Mouse (Mus musculus) lung, postnatal 4 days (tissue): ENCODE results near the gene Psenen.
A peak's percentile ranks its signal among the peaks of the same experiment; 100 is the strongest.

Source experiments
- DNase-seq, 2 experiments: peaks; one replicate each; pipeline ENCODE4 v3.0.0; 2021

Gene Psenen

DNA sequence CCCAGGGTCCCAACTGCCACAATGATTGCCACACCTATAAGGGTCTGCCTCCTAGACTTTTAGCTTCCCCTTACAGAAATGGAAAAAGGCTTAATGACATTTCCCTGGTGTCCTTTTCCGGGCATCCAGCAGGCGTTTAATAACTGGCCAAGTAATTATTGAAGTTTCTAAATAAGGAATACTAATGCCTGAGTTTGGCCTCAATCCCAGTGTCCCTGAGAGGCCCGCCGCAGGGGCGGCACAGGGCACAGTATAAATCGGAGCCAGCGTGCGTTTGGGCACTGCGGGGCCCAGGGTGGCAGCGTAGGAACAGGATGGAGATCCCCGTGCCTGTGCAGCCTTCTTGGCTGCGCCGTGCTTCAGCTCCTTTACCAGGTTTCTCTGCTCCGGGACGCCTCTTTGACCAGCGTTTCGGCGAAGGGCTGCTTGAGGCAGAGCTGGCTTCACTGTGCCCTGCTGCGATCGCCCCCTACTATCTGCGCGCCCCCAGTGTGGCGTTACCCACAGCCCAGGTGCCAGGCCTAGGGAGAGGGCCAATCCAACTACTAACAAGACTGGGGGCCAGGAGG is 10.3 kb downstream of the Psenen start:
- DNase-seq: peak; percentile 50 to 65

DNA sequence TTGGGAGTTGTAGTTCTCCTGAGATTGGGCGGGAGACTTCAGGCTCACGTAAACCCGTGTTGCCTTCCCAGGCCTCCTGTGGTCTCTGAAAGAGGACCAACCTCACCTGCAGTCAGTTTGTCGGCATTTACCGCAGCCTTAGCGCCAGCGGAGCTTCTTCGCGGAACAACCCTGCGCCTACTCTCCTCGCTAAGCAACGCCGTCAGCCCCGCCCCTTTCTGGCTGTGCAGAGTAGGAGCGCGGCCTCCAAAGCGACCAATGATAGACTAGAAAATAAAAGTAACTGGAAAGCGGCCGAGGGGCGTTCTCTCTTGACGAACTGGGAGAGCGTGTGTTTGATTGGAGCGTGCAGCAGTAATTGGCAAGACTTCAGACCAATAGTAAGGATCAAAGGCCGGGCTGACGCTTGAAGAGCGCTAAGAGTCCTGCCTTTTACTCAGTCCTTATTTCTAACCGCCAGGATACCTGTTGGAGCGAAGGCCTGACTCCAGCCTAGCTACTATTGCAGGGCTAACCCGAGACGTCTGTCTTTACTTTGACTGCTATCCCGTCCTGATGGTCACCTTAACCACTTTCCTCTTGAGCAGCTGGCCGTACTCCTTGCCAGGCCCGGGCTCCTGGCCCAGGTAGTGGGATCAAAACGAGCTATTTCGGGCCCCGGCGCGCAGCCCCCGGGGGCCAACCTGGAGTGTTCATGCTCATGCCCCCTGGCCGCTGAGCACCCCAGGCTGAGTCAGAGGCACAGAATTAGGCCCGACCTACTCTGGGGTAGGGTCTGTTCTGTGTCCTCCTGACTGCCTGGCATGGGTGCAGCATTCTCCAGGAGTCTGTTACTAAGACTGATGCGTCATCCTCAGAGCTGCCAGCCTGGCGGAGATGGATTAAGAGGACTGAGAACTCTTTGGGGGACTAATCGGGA is 11.1 kb downstream of the Psenen start, which contains the start of the genes Hspb6 and Proser3:
TSS of gene Hspb6 (plus strand) at position 77 of the 919 bp plus-strand sequence.
TSS of gene Proser3 (minus strand) at position 198 of the 919 bp plus-strand sequence.
- peak; percentile 96 to 97 for DNase-seq

DNA sequence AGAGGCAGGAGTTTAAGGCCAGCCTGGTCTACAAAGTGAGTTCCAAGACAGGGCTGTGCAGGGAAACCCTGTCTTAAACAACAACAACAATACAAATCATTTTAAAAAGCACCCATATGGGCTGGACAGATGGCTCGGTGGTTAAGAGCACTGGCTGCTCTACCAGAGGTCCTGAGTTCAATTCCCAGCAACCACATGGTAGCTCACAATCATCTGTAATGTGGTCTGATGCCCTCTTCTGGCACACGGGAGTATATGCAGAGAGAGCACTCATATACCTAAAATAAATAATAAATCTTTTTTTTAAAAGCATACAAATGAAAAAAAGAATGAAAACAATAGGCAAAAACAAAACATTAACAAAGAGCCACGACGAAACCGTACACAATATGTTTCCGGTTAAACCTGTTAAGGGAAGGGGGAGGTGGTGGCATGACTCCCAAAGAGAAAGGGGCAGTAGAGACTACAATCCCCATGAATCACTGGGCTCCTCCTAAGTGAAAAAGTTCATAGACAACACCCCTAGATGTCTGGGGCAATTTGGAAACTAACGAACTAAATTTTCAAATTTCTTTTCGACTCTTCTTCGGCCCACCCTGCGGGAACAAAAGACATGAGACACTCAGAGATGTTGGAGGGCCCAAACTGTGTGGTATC is 11.9 kb downstream of the Psenen start:
- DNase-seq: no peak

DNA sequence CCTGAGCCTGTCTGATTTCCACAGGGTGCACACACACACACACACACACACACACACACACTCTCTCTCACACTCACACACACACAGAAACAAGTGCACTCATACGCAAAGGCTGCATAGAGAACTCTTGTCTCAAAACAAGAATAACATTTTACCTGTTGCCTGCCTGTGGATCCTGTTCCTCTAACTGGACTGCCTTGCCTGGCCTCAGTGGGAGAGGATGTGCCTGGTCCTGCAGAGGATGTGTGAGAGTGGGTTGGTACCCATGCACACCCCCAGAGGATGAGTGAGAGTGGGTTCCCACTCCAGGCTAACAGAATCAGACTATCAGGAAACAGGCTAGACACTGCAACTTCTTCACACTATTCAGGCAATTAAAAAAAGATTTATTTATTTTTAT is 12.8 kb downstream of the Psenen start:
- no peak for DNase-seq

DNA sequence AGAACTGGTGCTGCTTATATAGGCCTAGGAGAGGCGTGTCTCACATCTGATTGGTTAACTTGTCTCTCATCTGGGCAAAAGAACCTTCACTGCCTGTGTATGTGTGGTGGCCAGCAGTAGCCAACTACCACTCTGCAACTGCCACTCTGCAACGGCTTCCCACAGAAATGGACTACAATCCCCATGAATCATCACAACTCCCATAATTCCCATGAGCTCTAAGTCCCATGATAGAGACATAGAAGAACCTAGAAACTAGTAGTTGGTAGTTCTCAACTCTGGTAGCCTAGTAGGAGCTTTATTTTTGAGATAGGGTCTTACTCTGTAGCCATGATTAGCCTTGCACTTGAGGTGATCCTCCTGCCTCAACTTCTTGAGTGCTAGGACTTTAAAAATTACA is 13.5 kb downstream of the Psenen start:
- DNase-seq: no peak

DNA sequence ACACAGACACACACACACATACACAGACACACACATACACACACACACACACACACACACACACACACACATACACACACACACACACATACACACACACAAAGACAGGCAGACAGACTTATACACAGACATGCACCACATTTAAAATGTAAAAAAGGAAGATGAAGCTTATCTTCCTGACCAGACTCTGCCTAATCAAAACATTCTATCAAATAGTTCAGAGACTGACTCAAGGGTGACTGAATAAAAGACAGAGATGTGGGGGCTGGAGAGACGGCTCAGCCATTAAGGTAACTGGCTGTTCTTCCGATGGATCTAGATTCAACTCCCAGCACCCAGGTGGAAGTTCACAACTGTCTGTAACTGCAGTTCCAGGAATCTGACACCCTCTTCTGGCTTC is 19.1 kb downstream of the Psenen start:
- no peak for DNase-seq

DNA sequence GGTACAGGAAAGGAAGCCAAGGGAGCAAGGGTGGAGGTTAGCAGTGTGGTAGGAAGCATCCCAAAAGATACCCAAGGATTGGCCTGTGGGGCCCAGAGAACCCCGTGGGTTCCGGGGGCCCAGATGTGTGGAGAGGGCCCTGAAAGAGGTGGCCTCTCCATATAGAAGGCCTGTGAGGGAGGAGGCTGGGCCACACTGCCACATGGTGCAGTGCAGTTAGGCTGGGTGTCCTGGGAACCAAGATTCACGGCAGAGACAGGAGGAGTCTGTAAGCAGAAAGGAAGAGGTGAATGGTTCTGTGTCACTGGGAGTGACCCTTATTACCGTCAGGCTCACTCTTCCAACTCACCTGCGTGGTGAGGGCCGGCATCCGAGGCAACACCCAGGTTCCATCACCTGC is 22.9 kb downstream of the Psenen start:
- DNase-seq: no peak

DNA sequence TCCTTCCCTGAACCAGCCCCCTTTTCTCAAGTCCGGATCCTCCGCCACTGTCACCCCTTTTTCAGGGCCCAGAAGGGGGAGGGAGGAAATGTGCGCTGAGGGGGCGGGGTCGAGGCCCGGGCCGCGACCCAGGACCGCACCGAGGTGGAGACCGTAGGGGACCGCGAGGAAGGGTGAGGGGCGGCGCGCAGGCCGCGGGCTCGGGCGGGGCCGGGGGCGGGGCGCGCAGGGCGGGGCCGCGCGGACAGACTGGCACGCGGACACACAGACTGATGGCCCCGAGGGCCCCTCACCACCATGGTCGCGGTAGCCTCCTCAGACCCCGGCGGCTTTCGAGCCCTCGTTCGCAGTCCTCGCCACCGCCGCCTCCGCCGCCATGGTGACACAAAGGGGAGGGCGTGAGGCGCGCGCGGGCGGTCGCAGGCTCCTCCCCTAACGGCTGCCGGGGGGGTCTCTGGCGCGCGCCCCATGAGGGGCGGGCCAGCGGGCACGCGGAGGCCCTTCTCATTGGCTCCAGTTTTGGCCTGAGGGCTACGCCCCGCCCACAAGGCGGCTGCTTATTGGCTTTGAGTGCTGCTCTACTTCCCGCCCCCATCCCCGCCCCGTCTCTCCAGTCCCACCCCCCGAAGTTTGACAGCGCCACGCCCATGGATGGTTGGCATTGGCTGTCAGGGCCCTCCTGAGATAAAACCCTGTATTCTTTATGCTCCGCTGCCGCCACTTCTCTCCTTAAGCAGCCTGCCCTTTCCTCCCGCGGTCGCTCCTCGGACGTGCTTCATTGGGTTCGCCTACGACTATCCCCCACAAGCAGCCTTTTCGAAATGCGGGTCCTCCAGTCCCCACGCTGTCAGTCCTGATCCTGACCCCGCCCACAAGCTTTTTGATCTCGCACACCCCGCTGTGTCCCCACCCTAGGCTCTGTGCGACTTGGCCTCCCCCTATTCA is 28.5 kb downstream of the Psenen start, which contains the start of gene Arhgap33:
TSS of gene Arhgap33 (minus strand) at position 428 of the 945 bp plus-strand sequence.
- DNase-seq: peak; percentile 96 to 98

DNA sequence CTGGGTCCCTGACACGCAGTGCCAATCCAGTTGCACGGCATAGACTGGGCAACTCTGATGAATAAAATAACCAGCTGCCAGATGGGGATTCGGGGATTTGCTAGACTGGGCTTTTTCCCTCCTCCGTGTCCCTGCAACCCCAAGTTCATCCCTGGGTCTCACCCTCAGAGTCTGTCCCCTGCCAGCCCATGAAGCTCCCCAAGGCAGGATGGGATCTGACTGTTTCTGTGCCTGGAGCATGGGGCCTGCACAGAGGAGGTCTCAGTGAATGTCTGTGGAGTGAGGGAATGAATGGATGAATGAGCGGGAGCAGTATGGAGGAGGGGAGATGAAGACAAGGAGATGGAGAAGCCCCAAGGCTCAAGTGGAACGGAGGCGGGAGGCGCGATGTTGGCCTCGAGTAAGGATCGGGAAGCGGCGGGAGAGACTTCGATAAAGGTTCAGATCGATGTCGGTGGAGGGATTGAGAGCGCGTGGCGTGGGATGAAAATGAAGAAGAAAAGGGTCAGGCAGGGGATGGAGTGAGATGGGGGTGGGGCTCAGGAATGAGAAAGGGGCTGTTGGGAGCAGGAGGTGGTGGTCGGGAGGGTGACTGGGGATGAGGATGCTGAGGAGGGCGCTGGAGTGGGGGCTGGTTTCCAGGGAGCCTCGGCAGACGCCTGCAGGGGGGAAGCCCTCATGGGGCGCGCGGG is 29.3 kb downstream of the Psenen start:
- DNase-seq: no peak

DNA sequence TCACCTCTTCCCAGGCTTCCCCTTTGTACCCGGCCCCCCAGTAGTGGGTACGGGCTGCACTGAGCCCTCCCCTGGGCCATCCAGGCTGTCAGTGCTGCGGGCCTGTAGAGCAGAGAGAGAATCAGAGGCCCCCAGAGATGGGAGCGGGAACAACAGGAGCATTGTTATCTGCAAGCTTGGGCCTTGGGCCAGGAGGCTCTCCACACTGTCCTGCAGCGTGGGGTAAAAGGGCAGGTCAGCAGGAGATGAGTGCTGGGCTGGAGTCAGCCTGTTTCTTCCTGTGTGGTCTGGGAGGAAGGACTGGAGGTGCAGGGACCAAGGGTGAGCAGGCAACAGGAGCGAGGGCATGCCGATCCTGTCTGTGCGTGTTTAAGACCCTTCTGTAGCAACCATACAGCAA is 30.5 kb downstream of the Psenen start:
- DNase-seq: no peak

DNA sequence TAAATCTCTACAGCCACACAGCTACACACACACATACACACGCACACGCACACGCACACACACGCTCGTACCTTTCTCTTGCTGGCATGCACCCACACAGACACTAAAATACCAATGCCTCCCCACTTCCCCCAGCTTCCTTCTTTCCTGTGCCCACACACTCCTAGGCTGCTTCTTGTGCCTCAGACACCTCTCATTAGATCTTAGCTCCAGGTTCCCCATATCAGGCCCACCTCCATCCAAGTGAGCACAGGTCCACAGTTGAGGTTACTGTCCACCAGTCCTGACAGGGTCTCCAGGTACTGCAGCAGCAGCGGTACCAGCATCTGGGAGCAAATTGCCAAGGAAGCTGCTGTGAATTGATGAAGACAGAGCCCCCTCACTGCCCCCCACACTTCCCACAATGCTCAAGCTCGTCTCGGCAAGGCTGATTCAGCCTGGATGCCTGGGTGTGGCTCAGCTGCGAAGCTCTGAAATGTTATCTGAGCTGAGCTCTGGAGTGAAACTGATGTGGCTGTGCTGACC is 32.1 kb downstream of the Psenen start:
- no peak for DNase-seq

DNA sequence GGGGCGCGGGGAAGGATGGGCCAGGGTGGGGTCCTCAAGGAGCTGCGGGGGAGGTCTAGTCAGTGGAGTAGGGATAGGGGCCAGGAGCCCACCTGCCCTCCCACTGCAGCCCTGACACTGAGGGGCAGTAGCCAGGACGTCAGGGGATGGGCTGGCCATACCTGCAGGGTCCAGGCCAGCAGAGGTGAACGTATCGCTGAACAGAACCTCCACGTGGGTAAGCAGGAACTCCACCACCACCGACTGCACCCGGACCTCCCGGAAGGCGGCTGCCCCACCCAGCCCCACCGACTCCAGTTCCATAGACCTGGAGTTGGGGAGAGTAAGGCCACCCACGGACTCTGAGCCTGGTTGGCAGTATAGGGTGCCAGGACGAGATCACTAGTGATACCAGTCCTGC is 36.4 kb downstream of the Psenen start:
- DNase-seq: no peak

DNA sequence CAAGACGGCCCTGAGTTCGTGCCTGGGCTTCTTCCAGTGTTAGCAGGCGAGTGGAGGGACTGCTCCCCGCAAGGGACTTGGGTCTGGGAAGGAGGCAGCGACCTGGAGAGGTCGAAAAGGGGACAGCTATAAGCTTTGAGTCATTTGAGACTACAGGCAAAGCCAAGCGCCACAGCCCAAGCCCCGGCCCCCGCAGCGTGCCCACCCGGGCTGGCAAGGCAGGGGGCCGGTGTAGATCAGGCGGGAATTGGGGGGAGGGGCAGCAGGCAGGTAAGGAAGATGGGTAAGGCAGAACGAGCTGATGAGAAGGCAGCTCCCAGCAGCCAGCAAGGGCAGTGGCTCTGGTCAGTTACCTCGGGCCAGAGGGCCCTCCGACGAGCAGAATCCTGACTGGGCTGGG is 37.0 kb downstream of the Psenen start:
- DNase-seq: no peak

DNA sequence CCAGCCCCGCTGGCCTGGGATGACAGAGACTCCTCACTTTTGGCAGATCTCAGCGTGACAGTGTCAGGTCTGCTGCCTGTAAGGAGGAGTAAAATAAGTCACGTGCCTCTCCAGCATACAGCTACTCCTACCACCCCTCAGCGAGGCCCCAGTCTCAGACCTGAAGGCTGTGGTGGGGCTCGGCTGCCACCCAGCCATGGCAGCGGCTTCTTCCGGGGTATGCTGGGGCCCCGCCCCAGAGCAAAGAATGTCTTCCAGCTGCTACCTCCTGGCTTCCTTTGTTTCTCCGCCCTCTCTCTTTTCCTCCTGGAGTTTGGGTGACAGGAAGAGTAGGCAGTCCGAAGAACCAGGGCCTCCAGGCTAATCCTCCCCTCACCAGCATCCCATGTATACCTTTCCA is 37.5 kb downstream of the Psenen start:
- peak; percentile 44 to 73 for DNase-seq

DNA sequence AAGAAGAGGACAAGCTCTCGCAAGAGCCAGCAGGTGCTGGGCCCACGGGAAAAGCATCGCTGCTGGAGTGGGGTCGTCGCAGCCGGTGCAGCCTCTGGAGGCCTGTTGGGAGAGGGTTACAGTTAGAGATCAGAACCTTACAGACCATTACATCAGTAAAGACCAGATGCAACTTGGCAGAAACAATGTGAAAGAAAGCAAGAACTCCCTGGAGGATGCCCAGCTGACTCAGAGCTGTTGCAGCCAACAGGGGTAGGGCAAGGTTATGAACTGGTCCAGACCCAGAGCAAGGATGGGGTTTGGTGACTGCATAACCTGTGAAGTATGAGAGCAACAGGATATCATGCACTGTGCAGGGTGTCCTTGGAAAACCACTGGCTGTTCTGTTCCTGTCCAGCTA is 38.9 kb downstream of the Psenen start:
- DNase-seq: no peak

DNA sequence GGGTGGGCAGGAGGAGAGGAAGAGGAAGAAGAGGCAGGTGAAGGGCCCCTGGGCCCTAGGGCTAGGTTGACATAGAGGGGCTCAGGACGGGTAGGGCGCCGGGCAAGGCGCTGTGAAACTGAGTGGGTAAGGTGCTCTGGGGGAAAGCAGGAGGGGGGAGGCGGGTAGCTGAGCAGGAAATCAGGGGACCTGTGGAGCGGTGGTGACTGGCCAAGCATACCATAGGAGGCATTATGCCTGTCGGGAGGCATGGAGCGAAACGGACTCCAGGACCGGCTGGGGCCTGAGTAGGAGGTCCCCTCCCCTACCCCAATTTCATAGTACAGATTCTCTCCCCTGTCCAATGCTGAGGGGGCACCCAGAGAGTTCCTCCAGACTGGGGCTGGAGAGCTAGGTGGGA is 40.6 kb downstream of the Psenen start:
- DNase-seq: no peak

DNA sequence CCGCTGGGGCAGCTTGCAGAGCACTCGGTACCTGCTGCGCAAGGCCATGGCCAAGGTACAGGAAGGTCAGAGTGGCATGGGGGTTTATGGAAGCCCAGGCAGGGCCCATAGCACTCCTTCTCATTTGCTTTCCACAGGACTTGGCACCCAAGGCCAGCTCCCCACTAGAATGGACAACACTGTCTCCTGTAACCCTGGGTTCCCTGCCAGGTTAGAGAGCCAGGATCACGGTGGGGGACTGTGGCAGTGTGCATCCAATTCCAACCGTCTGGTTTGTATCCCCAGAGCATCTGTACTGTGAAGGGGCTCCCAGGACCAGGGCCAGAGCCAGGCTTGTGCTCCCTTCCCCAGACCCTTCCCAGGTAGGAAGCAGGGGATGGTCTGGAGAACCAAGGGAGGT is 42.6 kb downstream of the Psenen start:
- DNase-seq: no peak

DNA sequence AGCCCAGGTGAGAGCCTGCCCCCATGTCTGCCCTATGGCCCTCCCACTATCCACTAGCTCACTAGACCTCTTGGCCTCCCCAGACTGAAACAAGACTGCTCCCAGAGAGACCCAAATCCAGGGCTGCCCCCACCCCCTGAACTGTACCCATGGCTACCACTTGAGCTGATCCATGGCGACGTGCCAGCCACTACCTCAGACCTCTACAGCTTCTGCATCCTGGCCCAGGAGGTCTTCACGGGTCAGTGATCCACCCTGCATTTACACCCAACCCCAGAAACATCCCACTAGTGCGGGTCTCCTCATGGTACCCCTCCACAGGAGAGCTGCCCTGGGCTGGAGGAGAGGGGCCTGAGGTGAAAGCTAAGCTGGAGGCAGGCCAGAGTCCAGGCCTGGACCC is 43.0 kb downstream of the Psenen start:
- DNase-seq: no peak

DNA sequence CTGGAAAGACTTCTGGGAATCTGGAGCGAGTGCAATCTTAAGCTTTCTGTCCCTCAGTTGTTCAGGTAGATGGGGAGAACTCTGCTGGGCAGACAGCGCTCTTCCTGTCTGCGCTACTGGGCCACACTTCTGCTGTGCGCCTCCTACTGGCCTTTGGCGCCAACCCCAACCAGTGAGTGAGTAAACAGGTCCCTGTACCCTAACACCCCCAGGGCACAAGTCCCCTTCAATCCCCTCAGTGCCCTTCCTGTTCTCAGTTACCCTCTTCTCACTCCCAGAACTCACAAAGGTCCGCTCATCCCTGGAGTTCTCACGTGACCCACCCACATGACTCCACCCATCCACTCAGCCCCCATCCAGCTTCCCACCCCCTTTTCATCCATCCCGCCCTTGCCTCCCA is 45.1 kb downstream of the Psenen start:
- no peak for DNase-seq

DNA sequence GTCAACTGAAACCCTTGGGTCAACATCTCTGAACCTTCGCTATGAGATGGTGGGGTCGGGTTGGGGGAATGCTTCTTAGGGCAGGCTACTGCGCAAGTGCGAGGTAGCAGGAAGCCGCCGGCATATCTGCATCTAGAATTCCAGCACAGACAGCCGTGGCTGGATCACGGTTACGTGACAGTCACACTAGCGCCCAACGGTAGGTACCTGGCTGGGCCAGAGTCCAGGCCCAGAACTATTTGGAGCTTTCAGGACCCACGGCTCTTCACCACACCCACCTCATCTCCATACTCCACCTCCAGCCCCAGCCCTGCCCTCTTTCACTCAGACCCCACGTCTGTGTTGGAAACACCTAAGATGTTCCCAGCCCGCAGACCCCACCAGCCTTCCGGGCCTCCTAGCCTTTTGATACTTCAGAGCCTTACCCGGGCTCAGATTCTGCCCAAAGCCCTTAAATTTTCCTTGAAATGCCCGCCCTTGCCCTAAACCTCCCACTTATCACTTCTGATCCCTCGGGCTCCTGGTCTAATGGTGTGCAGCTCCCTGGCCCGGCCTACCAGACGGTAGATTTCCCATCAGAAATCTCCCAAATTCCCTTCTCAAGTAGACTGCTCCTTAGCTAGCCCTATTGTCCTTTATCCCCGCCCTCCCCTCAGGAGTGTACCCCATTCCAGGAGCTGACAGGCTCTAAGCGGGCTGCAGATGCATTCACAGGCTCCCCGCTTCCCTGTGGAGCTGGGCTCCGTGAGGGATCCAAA is 48.2 kb downstream of the Psenen start:
- no peak for DNase-seq
